Mouse (Mus musculus) liver, embryonic 13.5 days (tissue): ENCODE results near the gene Cachd1. TPM values are rescaled to one million over a fixed set of nuclear protein-coding genes. Genes with fewer than 3 reads are reported as not detected.

Experiments
- ATAC-seq: fragments of 200-750 bp; cut with Nextera tagmentation; 2 replicates; pipeline ENCODE4 v1.8.0; 2017; ENCODE audit warnings: low read depth, mild to moderate bottlenecking, moderate number of reproducible peaks, moderate library complexity
- DNase-seq: peaks from one replicate; pipeline ENCODE4 v3.0.0; 2022
- H3K27ac ChIP-seq: fragments of 300-500 bp; sonication (generic); 2 replicates; pipeline ENCODE4 v1.5.1; 2015; ENCODE audit warnings: moderate library complexity, mild to moderate bottlenecking, inconsistent platforms
- H3K27me3 ChIP-seq: fragments of 300-500 bp; sonication (generic); 2 replicates; pipeline ENCODE4 v1.6.1; 2015; ENCODE audit warnings: mild to moderate bottlenecking, inconsistent platforms
- H3K36me3 ChIP-seq: fragments of 300-500 bp; sonication (generic); 2 replicates; pipeline ENCODE4 v1.6.1; 2015; ENCODE audit warnings: mild to moderate bottlenecking, inconsistent platforms
- H3K4me1 ChIP-seq: fragments of 300-500 bp; sonication (generic); replicated peaks from 2 replicates; pipeline ENCODE4 v1.6.1; 2015; ENCODE audit warnings: inconsistent platforms
- H3K4me2 ChIP-seq: fragments of 300-500 bp; sonication (generic); 2 replicates; pipeline ENCODE4 v1.6.1; 2015; ENCODE audit warnings: inconsistent platforms, mild to moderate bottlenecking, moderate library complexity
- H3K4me3 ChIP-seq: fragments of 300-500 bp; sonication (generic); replicated peaks from 2 replicates; pipeline ENCODE4 v1.5.1; 2015; ENCODE audit warnings: mild to moderate bottlenecking, inconsistent platforms
- H3K9ac ChIP-seq: fragments of 300-500 bp; sonication (generic); 2 replicates; pipeline ENCODE4 v1.6.1; 2015; ENCODE audit warnings: mild to moderate bottlenecking, inconsistent platforms
- H3K9me3 ChIP-seq: fragments of 300-500 bp; sonication (generic); replicated peaks from 2 replicates; pipeline ENCODE4 v1.6.1; 2016; ENCODE audit warnings: inconsistent platforms
- WGBS: fragments of 180-500 bp; shearing (Covaris S2); methylation state at CpG from one replicate; pipeline ENCODE4 v1.1.7; 2015; ENCODE audit not compliant: insufficient replicate concordance; 5-methylcytosine and 5-hydroxymethylcytosine counted together
- polyA plus RNA-seq: library from polyadenylated mRNA; unstranded; fragments of >200 nt; fragmentation: Nextera tagmentation; extraction: Ambion mirVana; gene quantifications from 2 replicates; pipeline ENCODE4 v1.2.1, GENCODE M21; 2015

Cachd1 gene
- polyA plus RNA-seq, 1 experiment from 2014 or later: 6.5 TPM

DNA sequence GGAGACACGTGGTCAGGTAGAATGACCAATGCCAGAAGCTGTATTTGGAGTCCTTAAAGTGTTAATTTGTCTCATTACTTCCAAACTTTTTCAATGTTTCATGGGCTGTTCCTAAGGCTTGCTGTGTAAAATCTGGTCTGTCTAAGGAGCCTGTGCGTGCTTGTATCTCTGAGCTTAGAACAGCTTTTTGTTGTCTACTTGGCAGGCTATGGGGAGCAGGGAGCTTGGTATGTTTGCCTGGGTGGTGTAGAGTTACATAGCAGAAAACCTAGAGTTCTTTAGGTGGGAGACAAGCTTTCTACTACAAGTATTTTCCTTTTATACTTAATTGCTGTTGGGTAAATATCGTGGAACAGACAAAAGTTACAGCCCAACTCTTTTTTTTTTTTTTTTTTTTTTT lies 150.1 kb downstream of the Cachd1 start:
- H3K9ac ChIP-seq: no peak overlapping the region
- WGBS: 56% methylated on average over 3 of the region's 3 CpGs
- no peak overlapping the region for H3K4me2 ChIP-seq
- H3K27ac ChIP-seq: no peak overlapping the region
- no peaks in the 10 kb centered on the region for H3K27me3 ChIP-seq
- DNase-seq: no peak
- H3K4me1 ChIP-seq: no peaks in the 10 kb centered on the region
- ATAC-seq: no peak
- H3K9me3 ChIP-seq: no peaks in the 10 kb centered on the region
- H3K36me3 ChIP-seq: no peaks in the 10 kb centered on the region
- H3K4me3 ChIP-seq: no peak overlapping the region

- Histone ChIP-seq H3K4me3 (no peak overlapping the region), H3K9me3 (no peaks in the 10 kb centered on the region), H3K4me2 (no peak overlapping the region), H3K36me3 (no peaks in the 10 kb centered on the region), H3K9ac (no peak overlapping the region), H3K27ac (no peak overlapping the region), H3K4me1 (no peaks in the 10 kb centered on the region), H3K27me3 (no peaks in the 10 kb centered on the region)
- 61% methylated on average over 2 of the region's 2 CpGs for WGBS
- ATAC-seq (no peak), DNase-seq (no peak)
Measured at GRCm38 (mm10) chr4:100927059-100927458, 150.6 kb downstream of the Cachd1 start.

GRCm38 (mm10) chr4:100943689-100944088 lies 167.2 kb downstream of the Cachd1 start:
- H3K4me3 ChIP-seq: no peak overlapping the region
- no peak overlapping the region for H3K4me2 ChIP-seq
- no peaks in the 10 kb centered on the region for H3K4me1 ChIP-seq
- no peaks in the 10 kb centered on the region for H3K36me3 ChIP-seq
- no peak overlapping the region for H3K9ac ChIP-seq
- no peaks in the 10 kb centered on the region for H3K9me3 ChIP-seq
- DNase-seq: no peak
- no peak for ATAC-seq
- no peaks in the 10 kb centered on the region for H3K27me3 ChIP-seq
- no peak overlapping the region for H3K27ac ChIP-seq
- WGBS: 58% methylated on average over 7 of the region's 7 CpGs

DNA sequence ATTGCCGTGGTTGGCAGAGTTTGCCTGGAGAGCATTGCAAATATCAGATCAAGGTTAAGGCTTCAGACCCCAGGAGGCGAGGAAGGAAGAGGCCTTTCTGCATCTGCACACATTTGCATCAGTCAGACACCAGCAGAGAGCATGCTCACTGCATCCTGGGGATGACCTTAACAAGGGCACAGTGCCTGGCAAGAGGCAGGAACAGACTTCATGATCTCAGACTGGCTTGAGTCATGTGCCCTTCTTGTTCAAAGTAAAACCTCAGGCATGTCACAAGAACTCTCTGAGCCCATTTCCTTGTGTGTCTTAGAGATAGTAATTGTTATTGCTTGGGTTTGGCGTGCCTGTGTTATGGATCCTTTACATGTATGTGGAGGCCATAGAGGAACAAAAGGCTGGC lies 167.8 kb downstream of the Cachd1 start:
- Histone ChIP-seq H3K4me1 (no peaks in the 10 kb centered on the region), H3K27ac (no peak overlapping the region), H3K36me3 (no peaks in the 10 kb centered on the region), H3K27me3 (no peaks in the 10 kb centered on the region), H3K9ac (no peak overlapping the region), H3K4me2 (no peak overlapping the region), H3K4me3 (no peak overlapping the region), H3K9me3 (no peaks in the 10 kb centered on the region)
- DNase-seq: no peak
- no peak for ATAC-seq
- 54% methylated on average over 3 of the region's 3 CpGs for WGBS

GRCm38 (mm10) chr4:100945171-100945899 lies 168.9 kb downstream of the Cachd1 start:
- Histone ChIP-seq H3K9ac (no peak overlapping the region), H3K4me3 (no peak overlapping the region), H3K9me3 (no peaks in the 10 kb centered on the region), H3K27ac (no peak overlapping the region), H3K4me2 (no peak overlapping the region), H3K27me3 (no peaks in the 10 kb centered on the region), H3K36me3 (no peaks in the 10 kb centered on the region), H3K4me1 (no peaks in the 10 kb centered on the region)
- ATAC-seq: no peak
- no peak for DNase-seq
- WGBS: 47% methylated on average over 13 of the region's 13 CpGs

DNA sequence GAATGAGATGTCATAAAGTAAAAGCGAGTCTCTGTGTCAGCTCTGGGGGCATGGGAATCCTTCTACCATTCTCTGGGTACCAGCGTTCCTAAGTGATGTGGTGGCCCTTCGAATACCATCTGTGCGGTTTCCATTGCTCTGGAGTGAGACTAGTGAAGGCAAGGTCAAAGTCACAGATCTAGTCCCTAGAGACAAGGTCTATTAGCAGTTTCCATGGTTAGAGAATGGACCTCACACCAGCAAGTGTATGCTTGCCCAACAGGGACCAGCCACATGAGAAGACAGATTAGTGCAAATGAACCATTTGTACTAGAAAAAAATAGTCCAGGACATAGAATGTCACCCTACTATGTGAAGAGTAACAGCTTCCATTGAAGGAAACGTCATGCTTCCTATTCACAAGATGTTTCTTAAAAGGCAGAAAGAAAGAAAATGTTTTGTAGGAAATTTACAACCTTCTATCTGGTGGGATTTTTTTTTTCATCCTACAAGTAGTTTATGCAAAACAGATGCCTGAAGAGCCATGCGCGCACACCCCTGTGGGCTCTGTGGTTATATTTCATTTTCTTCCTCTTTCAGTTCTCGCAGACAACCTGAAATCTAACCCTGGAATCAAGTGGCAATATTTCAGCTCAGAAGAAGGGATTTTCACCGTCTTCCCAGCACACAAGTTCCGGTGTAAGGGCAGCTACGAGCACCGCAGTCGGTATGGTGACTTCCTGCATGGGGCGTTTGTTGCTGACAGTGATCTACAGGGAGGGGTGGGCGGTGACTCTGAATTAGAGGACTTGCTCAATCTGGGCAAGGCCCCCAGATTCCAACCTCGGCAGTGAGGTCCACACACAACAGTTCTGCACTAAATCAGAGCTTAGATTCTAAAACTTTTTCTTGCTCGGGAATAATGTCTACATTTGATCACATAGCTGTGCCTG lies 172.3 kb downstream of the Cachd1 start:
- H3K4me2 ChIP-seq: no peak overlapping the region
- WGBS: 56% methylated on average over 17 of the region's 17 CpGs
- no peak for DNase-seq

DNA sequence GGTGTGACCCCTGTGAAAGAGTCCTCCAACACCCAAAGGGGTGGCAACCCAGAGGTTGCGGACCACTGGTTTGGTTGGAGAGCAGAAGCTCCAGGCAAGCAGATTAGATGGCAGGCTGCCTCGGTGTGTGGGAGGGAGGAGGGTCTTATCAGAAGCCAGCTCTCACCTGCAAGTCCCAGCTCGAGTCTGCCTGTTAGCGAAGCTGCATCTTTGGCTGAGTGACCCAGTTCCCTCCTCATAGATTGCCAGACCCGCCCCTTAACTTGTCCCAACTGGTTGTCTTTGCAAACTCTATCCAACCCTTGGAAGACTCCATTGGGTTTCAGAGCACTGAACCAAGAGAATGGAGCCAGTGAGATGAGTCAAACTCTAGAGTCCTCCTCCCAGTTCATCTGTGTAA lies 173.8 kb downstream of the Cachd1 start:
- WGBS: 53% methylated on average over 5 of the region's 5 CpGs
- H3K27ac ChIP-seq: no peak overlapping the region
- H3K36me3 ChIP-seq: no peaks in the 10 kb centered on the region
- H3K9ac ChIP-seq: no peak overlapping the region
- no peak overlapping the region for H3K4me2 ChIP-seq
- no peak overlapping the region for H3K4me3 ChIP-seq
- no peak for DNase-seq
- H3K27me3 ChIP-seq: no peaks in the 10 kb centered on the region
- ATAC-seq: no peak
- H3K9me3 ChIP-seq: no peaks in the 10 kb centered on the region
- no peaks in the 10 kb centered on the region for H3K4me1 ChIP-seq

More for the DNA sequence above, 172.3 kb downstream of the Cachd1 start:
- ATAC-seq: no peak
- H3K27me3 ChIP-seq: no peaks in the 10 kb centered on the region
- no peak overlapping the region for H3K27ac ChIP-seq
- no peaks in the 10 kb centered on the region for H3K9me3 ChIP-seq
- no peaks in the 10 kb centered on the region for H3K36me3 ChIP-seq
- no peaks in the 10 kb centered on the region for H3K4me1 ChIP-seq
- no peak overlapping the region for H3K9ac ChIP-seq
- no peak overlapping the region for H3K4me3 ChIP-seq

- Histone ChIP-seq H3K36me3 (no peaks in the 10 kb centered on the region), H3K27ac (no peak overlapping the region), H3K4me1 (no peaks in the 10 kb centered on the region), H3K4me3 (no peak overlapping the region), H3K9me3 (no peaks in the 10 kb centered on the region), H3K27me3 (no peaks in the 10 kb centered on the region), H3K9ac (no peak overlapping the region), H3K4me2 (no peak overlapping the region)
- 74% methylated on average over 8 of the region's 8 CpGs for WGBS
- ATAC-seq (no peak), DNase-seq (no peak)
Measured at GRCm38 (mm10) chr4:100951876-100952275, 175.4 kb downstream of the Cachd1 start.

GRCm38 (mm10) chr4:100963341-100963740 lies 186.9 kb downstream of the Cachd1 start:
- Histone ChIP-seq H3K4me3 (no peak overlapping the region), H3K9me3 (no peaks in the 10 kb centered on the region), H3K36me3 (no peaks in the 10 kb centered on the region), H3K4me2 (no peak overlapping the region), H3K27me3 (no peaks in the 10 kb centered on the region), H3K27ac (no peak overlapping the region), H3K9ac (no peak overlapping the region), H3K4me1 (no peaks in the 10 kb centered on the region)
- 63% methylated on average over 1 of the region's 1 CpGs for WGBS
- DNase-seq (no peak), ATAC-seq (no peak)

DNA sequence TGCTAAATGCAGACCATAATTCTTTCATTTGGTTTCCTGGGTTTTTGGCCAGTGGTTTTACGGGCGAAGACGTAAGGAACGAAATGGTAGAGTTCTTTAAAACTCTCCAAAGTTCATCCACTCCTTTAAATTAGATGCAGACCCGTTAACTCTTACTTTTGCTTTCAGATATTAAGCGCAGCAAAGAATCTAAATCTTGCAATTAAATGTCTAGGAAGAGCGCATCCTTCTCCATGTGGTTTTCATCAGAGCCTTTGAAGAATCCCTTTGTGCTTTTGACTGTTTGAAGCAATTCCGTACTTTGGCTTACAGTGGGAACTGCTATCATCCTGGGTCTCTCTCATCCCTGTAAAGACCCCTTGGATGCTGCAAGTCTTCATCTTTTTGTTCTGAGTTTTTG lies 187.3 kb downstream of the Cachd1 start:
- no peaks in the 10 kb centered on the region for H3K36me3 ChIP-seq
- H3K9ac ChIP-seq: no peak overlapping the region
- H3K9me3 ChIP-seq: no peaks in the 10 kb centered on the region
- ATAC-seq: no peak
- 81% methylated on average over 8 of the region's 8 CpGs for WGBS
- no peak for DNase-seq
- no peak overlapping the region for H3K4me3 ChIP-seq
- no peak overlapping the region for H3K4me2 ChIP-seq
- H3K4me1 ChIP-seq: no peaks in the 10 kb centered on the region
- no peaks in the 10 kb centered on the region for H3K27me3 ChIP-seq
- H3K27ac ChIP-seq: no peak overlapping the region

- Histone ChIP-seq H3K4me1 (no peaks in the 10 kb centered on the region), H3K9ac (no peak overlapping the region), H3K4me2 (no peak overlapping the region), H3K36me3 (no peaks in the 10 kb centered on the region), H3K27me3 (no peaks in the 10 kb centered on the region), H3K4me3 (no peak overlapping the region), H3K9me3 (no peaks in the 10 kb centered on the region), H3K27ac (no peak overlapping the region)
- DNase-seq (no peak), ATAC-seq (no peak)
- 81% methylated on average over 19 of the region's 19 CpGs for WGBS
Measured at GRCm38 (mm10) chr4:100967703-100968392, 191.4 kb downstream of the Cachd1 start.
